Mouse (Mus musculus) lung, adult 10 weeks (tissue): ENCODE results near the gene Olfr615. TPM values are rescaled to one million over a fixed set of nuclear protein-coding genes. Genes with fewer than 3 reads are reported as not detected.

Source experiments
- polyA plus RNA-seq: library from polyadenylated mRNA; stranded (reverse); fragments of 350-450 nt; fragmentation: Illumina TruSeq; extraction: RNeasy Lipid Tissue Mini Kit (QIAGEN cat#74804); gene quantifications from one replicate; pipeline ENCODE4 v1.2.3, GENCODE M21; 2014; ENCODE audit warnings: low read depth, low replicate concordance; ENCODE audit not compliant: insufficient read depth

The Olfr615 gene
- not detected for polyA plus RNA-seq

GRCm38 (mm10) chr7:103555779-103556178 is at the start of gene Olfr615:
Gene Olfr615, plus strand, starts transcription at chr7:103556079.

GRCm38 (mm10) chr7:103512022-103512421 is 43.9 kb upstream of the Olfr615 start, which contains the start of gene Olfr610:
Gene Olfr610, minus strand, starts transcription at chr7:103512122.

GRCm38 (mm10) chr7:103520746-103521145 is 35.1 kb upstream of the Olfr615 start, which contains the start of gene Olfr611:
Gene Olfr611, minus strand, starts transcription at chr7:103520846.

GRCm38 (mm10) chr7:103542617-103543016 is 13.3 kb upstream of the Olfr615 start, which contains the start of gene Olfr612:
Gene Olfr612, minus strand, starts transcription at chr7:103542717.

GRCm38 (mm10) chr7:103547774-103548173 is 8.1 kb upstream of the Olfr615 start, which contains the start of gene Olfr613:
Gene Olfr613, plus strand, starts transcription at chr7:103548074.

GRCm38 (mm10) chr7:103569043-103569442 is 13.2 kb downstream of the Olfr615 start, which contains the start of gene Olfr616:
Gene Olfr616, minus strand, starts transcription at chr7:103569143.

GRCm38 (mm10) chr7:103572761-103573160 is 16.9 kb downstream of the Olfr615 start, which contains the start of gene Olfr617:
Gene Olfr617, plus strand, starts transcription at chr7:103573061.

GRCm38 (mm10) chr7:103589803-103590202 is 33.9 kb downstream of the Olfr615 start, which contains the start of gene Olfr618:
Gene Olfr618, plus strand, starts transcription at chr7:103590103.

GRCm38 (mm10) chr7:103600275-103600674 is 44.4 kb downstream of the Olfr615 start, which contains the start of gene Olfr619:
Gene Olfr619, plus strand, starts transcription at chr7:103600575.

GRCm38 (mm10) chr7:103612434-103612833 is 56.6 kb downstream of the Olfr615 start, which contains the start of gene Olfr620:
Gene Olfr620, minus strand, starts transcription at chr7:103612534.

Other genes with a start within 250 kb of the Olfr615 start
- not detected for gene Olfr597, start 239.8 kb upstream of the Olfr615 start, polyA plus RNA-seq
- gene Olfr598, start 232.5 kb upstream of the Olfr615 start, polyA plus RNA-seq: not detected
- gene Olfr599, start 220.2 kb upstream of the Olfr615 start, polyA plus RNA-seq: not detected
- gene Olfr600, start 206.4 kb upstream of the Olfr615 start, polyA plus RNA-seq: not detected
- not detected for gene Olfr601, start 193.4 kb upstream of the Olfr615 start, polyA plus RNA-seq
- not detected for gene Olfr603, start 169.9 kb upstream of the Olfr615 start, polyA plus RNA-seq
- not detected for gene Usp17lc, start 141.0 kb upstream of the Olfr615 start, polyA plus RNA-seq
- not detected for gene Olfr605, start 110.6 kb upstream of the Olfr615 start, polyA plus RNA-seq
- gene Olfr606, start 107.0 kb upstream of the Olfr615 start, polyA plus RNA-seq: not detected
- not detected for gene Olfr607, start 91.9 kb upstream of the Olfr615 start, polyA plus RNA-seq
- gene Olfr608, start 86.2 kb upstream of the Olfr615 start, polyA plus RNA-seq: not detected
- not detected for gene Olfr609, start 58.0 kb upstream of the Olfr615 start, polyA plus RNA-seq
- gene Olfr610, start 44.0 kb upstream of the Olfr615 start, polyA plus RNA-seq: not detected
- gene Olfr611, start 35.2 kb upstream of the Olfr615 start, polyA plus RNA-seq: not detected
- gene Olfr612, start 13.4 kb upstream of the Olfr615 start, polyA plus RNA-seq: not detected
- gene Olfr613, start 8.0 kb upstream of the Olfr615 start, polyA plus RNA-seq: not detected
- not detected for gene Olfr616, start 13.1 kb downstream of the Olfr615 start, polyA plus RNA-seq
- gene Olfr617, start 17.0 kb downstream of the Olfr615 start, polyA plus RNA-seq: not detected
- gene Olfr618, start 34.0 kb downstream of the Olfr615 start, polyA plus RNA-seq: not detected
- not detected for gene Olfr619, start 44.5 kb downstream of the Olfr615 start, polyA plus RNA-seq
- gene Olfr620, start 56.5 kb downstream of the Olfr615 start, polyA plus RNA-seq: not detected
- not detected for gene Olfr622, start 86.6 kb downstream of the Olfr615 start, polyA plus RNA-seq
- not detected for gene Olfr623, start 107.6 kb downstream of the Olfr615 start, polyA plus RNA-seq
- 0.04 TPM for gene Olfr624, start 115.1 kb downstream of the Olfr615 start, polyA plus RNA-seq
- gene Olfr625-ps1, start 126.6 kb downstream of the Olfr615 start, polyA plus RNA-seq: not detected
- not detected for gene Olfr243, start 158.6 kb downstream of the Olfr615 start, polyA plus RNA-seq
- gene Olfr628, start 174.3 kb downstream of the Olfr615 start, polyA plus RNA-seq: not detected
- not detected for gene Olfr629, start 188.9 kb downstream of the Olfr615 start, polyA plus RNA-seq
- not detected for gene Olfr630, start 201.3 kb downstream of the Olfr615 start, polyA plus RNA-seq
- gene Olfr69, start 215.5 kb downstream of the Olfr615 start, polyA plus RNA-seq: not detected
- gene Olfr68, start 223.6 kb downstream of the Olfr615 start, polyA plus RNA-seq: not detected
- gene Olfr67, start 235.7 kb downstream of the Olfr615 start, polyA plus RNA-seq: not detected